Mouse (Mus musculus): ENCODE measurements around the gene 2200002J24Rik. TPM values are rescaled to one million over a fixed set of nuclear protein-coding genes. Genes with fewer than 3 reads are reported as not detected.
A peak's percentile ranks its signal among the peaks of the same experiment; 100 is the strongest.

Gene 2200002J24Rik
- polyA plus RNA-seq, 1 experiment: not detected

DNA sequence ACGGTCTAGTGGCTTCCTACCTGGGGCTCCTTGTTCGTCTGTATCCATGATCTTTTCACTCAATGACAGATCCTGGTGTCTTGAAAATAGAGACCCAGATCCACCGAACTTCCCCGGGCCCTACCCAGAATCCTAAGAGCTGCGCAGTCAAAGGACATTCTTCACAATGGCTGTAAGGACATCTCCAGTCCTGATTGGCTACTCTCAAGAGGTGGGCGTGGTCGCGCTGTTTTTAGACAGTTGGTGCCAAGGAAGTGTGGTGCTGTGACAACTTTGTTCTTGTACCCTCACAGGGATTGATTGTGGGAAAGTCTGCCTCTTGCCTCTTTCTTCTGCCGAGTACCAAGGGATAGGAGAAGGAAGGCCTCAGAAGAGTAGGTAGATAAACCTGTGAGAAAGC lies 27.2 kb upstream of the 2200002J24Rik start, which contains the start of gene Pmis2:
Pmis2 (minus strand) TSS at position 126 of the 400 bp plus-strand sequence.
- no peaks in the 10 kb centered on the region for H3K4me1 ChIP-seq (ENCODE audit: control insufficient read depth, insufficient read depth, low read length)
- H3K9ac ChIP-seq (ENCODE audit: low read depth, poor library complexity, severe bottlenecking): no peak within 1 kb of the TSS
- TF ChIP-seq EP300 (IDR thresholded peaks at IDR 0.05; ENCODE audit: insufficient read depth, low read depth, low read length): no peak
- TF ChIP-seq CTCF (IDR thresholded peaks at IDR 0.05; ENCODE audit: low read depth, low read length): no peak
- no peak for TF ChIP-seq POLR2A (IDR thresholded peaks at IDR 0.05; ENCODE audit: insufficient read depth, low read length)
- no peaks in the 10 kb centered on the region for H3K27me3 ChIP-seq (ENCODE audit: control insufficient read depth, insufficient read depth, low read length, poor library complexity, severe bottlenecking)
- H3K27ac ChIP-seq (ENCODE audit: insufficient read depth, low read length): no peak within 1 kb of the TSS
- H3K36me3 ChIP-seq (ENCODE audit: control insufficient read depth, insufficient read depth, low read length, poor library complexity, severe bottlenecking): no peaks in the 10 kb centered on the region
- no peak within 1 kb of the TSS; the same call in 1 of the 2 replicates for H3K4me3 ChIP-seq (ENCODE audit: low read depth, low read length)
- no peaks in the 10 kb centered on the region for H3K9me3 ChIP-seq (replicated peaks; ENCODE audit: control insufficient read depth, insufficient read depth, low read length, poor library complexity, severe bottlenecking)

DNA sequence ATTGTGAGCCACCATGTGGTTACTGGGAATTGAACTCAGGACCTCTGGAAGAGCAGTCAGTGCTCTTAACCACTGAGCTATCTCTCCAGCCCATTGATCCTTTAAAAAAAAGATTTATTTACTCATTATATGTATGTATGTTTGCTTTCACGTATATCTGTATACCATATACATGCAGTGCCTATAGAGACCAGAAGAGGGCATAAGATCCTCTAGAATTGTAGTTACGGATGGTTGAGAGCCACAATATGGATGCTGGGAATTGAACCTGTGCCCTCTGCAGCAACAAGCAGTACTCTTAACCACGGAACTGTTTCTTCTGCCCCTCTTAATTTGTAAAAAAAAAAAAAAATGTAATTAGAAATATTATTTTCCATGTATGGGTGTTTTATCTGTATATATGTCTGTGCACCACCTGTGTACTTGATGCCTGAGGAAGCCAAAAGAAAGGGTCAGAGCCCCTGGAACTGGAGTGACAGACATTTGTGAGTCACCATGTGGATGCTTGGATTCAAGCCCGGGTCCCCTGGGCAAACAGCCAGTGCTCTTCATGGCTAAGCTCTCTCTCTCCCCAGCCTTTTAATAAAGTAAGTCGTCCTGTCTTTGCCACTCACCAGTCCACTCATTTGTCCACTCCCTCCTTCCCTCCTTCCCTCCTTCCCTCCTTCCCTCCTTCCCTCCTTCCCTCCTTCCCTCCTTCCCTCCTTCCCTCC lies 20.3 kb upstream of the 2200002J24Rik start:
- no peaks in the 10 kb centered on the region for H3K36me3 ChIP-seq (ENCODE audit: control insufficient read depth, insufficient read depth, low read length, poor library complexity, severe bottlenecking)
- H3K9me3 ChIP-seq (replicated peaks; ENCODE audit: control insufficient read depth, insufficient read depth, low read length, poor library complexity, severe bottlenecking): no peaks in the 10 kb centered on the region
- no peaks in the 10 kb centered on the region; the same call in 1 of the 2 replicates for H3K27me3 ChIP-seq (ENCODE audit: control insufficient read depth, insufficient read depth, low read length, poor library complexity, severe bottlenecking)
- no peak overlapping the region for H3K9ac ChIP-seq (ENCODE audit: low read depth, poor library complexity, severe bottlenecking)
- H3K4me1 ChIP-seq (ENCODE audit: control insufficient read depth, insufficient read depth, low read length): no peaks in the 10 kb centered on the region
- H3K27ac ChIP-seq (ENCODE audit: insufficient read depth, low read length): no peak overlapping the region
- TF ChIP-seq EP300 (IDR thresholded peaks at IDR 0.05; ENCODE audit: insufficient read depth, low read depth, low read length) (no peak), CTCF (IDR thresholded peaks at IDR 0.05; ENCODE audit: low read depth, low read length) (peak; percentile 9)
- H3K4me3 ChIP-seq (ENCODE audit: low read depth, low read length): no peak overlapping the region

DNA sequence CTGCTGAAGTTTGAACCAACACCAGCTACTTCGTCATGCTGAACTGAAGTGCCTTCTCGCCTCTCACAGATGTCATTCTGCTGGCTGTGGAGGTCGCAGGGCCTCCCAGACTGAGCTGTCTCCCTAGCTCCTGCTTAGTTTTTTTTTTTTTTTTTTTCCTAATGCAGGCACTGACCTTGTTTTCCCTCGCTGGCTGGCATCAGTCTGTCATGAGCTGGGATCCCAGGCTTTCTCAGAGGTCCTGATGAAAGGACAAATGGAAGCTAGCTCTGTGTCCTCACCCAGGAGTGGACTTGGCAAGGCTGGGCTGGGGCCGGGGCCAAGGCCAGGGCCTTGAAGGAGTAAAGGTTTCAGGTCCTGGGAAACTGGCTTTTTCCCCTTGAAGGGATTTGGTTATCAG lies 16.8 kb upstream of the 2200002J24Rik start:
- no peak overlapping the region for H3K4me3 ChIP-seq (ENCODE audit: low read depth, low read length)
- no peak overlapping the region for H3K9ac ChIP-seq (ENCODE audit: low read depth, poor library complexity, severe bottlenecking)
- H3K9me3 ChIP-seq (replicated peaks; ENCODE audit: control insufficient read depth, insufficient read depth, low read length, poor library complexity, severe bottlenecking): no peaks in the 10 kb centered on the region
- H3K27me3 ChIP-seq (ENCODE audit: control insufficient read depth, insufficient read depth, low read length, poor library complexity, severe bottlenecking): no peaks in the 10 kb centered on the region; the same call in 1 of the 2 replicates
- H3K36me3 ChIP-seq (ENCODE audit: control insufficient read depth, insufficient read depth, low read length, poor library complexity, severe bottlenecking): no peaks in the 10 kb centered on the region
- TF ChIP-seq EP300 (IDR thresholded peaks at IDR 0.05; ENCODE audit: insufficient read depth, low read depth, low read length) (no peak), POLR2A (IDR thresholded peaks at IDR 0.05; ENCODE audit: insufficient read depth, low read length) (no peak), CTCF (IDR thresholded peaks at IDR 0.05; ENCODE audit: low read depth, low read length) (no peak)
- no peaks in the 10 kb centered on the region for H3K4me1 ChIP-seq (ENCODE audit: control insufficient read depth, insufficient read depth, low read length)
- no peak overlapping the region for H3K27ac ChIP-seq (ENCODE audit: insufficient read depth, low read length)

DNA sequence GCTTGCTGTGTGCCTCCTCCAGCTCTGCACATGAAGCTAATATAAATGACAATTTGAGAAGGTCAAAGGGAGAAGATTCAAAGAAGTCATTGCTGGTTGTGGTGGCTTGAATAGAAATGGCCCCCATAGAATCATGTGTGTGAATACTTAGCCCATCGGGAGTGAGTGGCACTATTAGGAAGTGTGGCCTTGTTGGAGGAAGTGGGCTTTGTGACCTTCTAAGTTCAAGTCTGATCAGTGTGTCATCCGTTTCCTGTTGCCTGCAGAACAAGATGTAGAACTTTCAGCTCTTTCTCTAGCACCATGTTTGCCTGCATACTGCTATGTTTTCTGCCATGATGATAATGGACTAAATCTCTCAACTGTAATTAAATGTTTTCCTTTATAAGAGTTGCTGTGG lies 15.3 kb upstream of the 2200002J24Rik start:
- H3K36me3 ChIP-seq (ENCODE audit: control insufficient read depth, insufficient read depth, low read length, poor library complexity, severe bottlenecking): no peaks in the 10 kb centered on the region
- H3K9me3 ChIP-seq (replicated peaks; ENCODE audit: control insufficient read depth, insufficient read depth, low read length, poor library complexity, severe bottlenecking): no peaks in the 10 kb centered on the region
- H3K27me3 ChIP-seq (ENCODE audit: control insufficient read depth, insufficient read depth, low read length, poor library complexity, severe bottlenecking): no peaks in the 10 kb centered on the region; the same call in 1 of the 2 replicates
- no peak overlapping the region for H3K9ac ChIP-seq (ENCODE audit: low read depth, poor library complexity, severe bottlenecking)
- no peaks in the 10 kb centered on the region for H3K4me1 ChIP-seq (ENCODE audit: control insufficient read depth, insufficient read depth, low read length)
- H3K27ac ChIP-seq (ENCODE audit: insufficient read depth, low read length): no peak overlapping the region
- TF ChIP-seq EP300 (IDR thresholded peaks at IDR 0.05; ENCODE audit: insufficient read depth, low read depth, low read length): no peak
- no peak for TF ChIP-seq CTCF (IDR thresholded peaks at IDR 0.05; ENCODE audit: low read depth, low read length)
- no peak for TF ChIP-seq POLR2A (IDR thresholded peaks at IDR 0.05; ENCODE audit: insufficient read depth, low read length)
- H3K4me3 ChIP-seq (ENCODE audit: low read depth, low read length): no peak overlapping the region

DNA sequence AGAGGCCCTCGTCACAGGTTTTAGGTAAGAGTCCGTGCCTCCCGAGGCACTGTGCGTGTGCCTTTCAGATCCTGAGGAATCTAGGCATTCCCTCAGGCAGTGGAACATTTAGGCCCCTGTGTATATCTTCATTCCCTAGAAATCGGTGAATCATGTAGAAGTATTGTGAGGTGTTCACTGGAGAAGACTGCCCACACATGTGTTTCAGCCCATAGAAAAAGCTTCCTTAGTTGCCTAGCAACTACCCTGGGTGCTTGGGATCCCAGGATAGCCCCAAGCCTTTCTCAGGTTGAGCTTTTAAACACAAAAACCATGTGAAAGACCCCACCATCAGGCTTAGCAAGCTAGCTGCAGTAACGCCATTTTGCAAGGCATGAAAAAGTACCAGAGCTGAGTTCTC lies 10.4 kb upstream of the 2200002J24Rik start:
- Histone ChIP-seq H3K4me1 (ENCODE audit: control insufficient read depth, insufficient read depth, low read length) (no peaks in the 10 kb centered on the region), H3K4me3 (ENCODE audit: low read depth, low read length) (no peak overlapping the region), H3K27ac (ENCODE audit: insufficient read depth, low read length) (no peak overlapping the region), H3K27me3 (ENCODE audit: control insufficient read depth, insufficient read depth, low read length, poor library complexity, severe bottlenecking) (no peaks in the 10 kb centered on the region), H3K9me3 (replicated peaks; ENCODE audit: control insufficient read depth, insufficient read depth, low read length, poor library complexity, severe bottlenecking) (no peaks in the 10 kb centered on the region), H3K9ac (ENCODE audit: low read depth, poor library complexity, severe bottlenecking) (no peak overlapping the region), H3K36me3 (ENCODE audit: control insufficient read depth, insufficient read depth, low read length, poor library complexity, severe bottlenecking) (no peaks in the 10 kb centered on the region)
- TF ChIP-seq CTCF (IDR thresholded peaks at IDR 0.05; ENCODE audit: low read depth, low read length) (no peak), POLR2A (IDR thresholded peaks at IDR 0.05; ENCODE audit: insufficient read depth, low read length) (no peak)

DNA sequence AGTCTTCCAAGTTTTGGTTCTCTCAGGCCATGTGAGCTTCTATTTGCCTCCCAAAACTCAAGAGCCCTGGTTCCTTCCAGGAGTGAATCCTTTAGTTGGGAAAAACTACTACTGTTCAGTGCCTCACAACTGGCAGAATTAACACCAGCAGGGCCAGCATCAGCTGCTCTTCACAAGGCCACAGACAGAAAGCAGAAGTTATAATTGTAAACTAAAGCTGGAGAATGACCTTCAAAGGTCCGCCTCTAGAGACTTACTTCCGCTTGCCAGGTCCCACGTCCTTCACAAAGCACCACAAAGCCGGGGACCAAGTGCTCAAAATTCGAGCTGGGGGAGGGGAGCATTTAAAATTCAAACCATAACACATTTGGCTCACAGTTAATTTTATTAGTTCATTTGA lies 625 bp upstream of the 2200002J24Rik start:
- TF ChIP-seq EP300 (IDR thresholded peaks at IDR 0.05; ENCODE audit: insufficient read depth, low read depth, low read length): no peak
- TF ChIP-seq CTCF (IDR thresholded peaks at IDR 0.05; ENCODE audit: low read depth, low read length): no peak

More for the DNA sequence above, 625 bp upstream of the 2200002J24Rik start:
- Histone ChIP-seq H3K9ac (ENCODE audit: low read depth, poor library complexity, severe bottlenecking) (no peak overlapping the region), H3K27me3 (ENCODE audit: control insufficient read depth, insufficient read depth, low read length, poor library complexity, severe bottlenecking) (no peaks in the 10 kb centered on the region), H3K36me3 (ENCODE audit: control insufficient read depth, insufficient read depth, low read length, poor library complexity, severe bottlenecking) (no peaks in the 10 kb centered on the region), H3K4me3 (ENCODE audit: low read depth, low read length) (no peak overlapping the region), H3K9me3 (replicated peaks; ENCODE audit: control insufficient read depth, insufficient read depth, low read length, poor library complexity, severe bottlenecking) (no peaks in the 10 kb centered on the region), H3K4me1 (ENCODE audit: control insufficient read depth, insufficient read depth, low read length) (peaks cover 2% of the 10 kb centered on the region), H3K27ac (ENCODE audit: insufficient read depth, low read length) (no peak overlapping the region)

Data from ES-Bruce4 (cell line).